Mouse (Mus musculus) embryonic fibroblast, embryonic 13.5 days (primary cell): ENCODE results near the gene Nlgn1.

Experiments
- CTCF ChIP-seq: IDR thresholded peaks from 2 replicates; pipeline ENCODE4 v1.5.1; 2011; ENCODE audit warnings: mild to moderate bottlenecking, control low read depth, low read length, moderate library complexity, borderline replicate concordance; ENCODE audit not compliant: insufficient read depth
- POLR2A ChIP-seq: IDR thresholded peaks from 2 replicates; pipeline ENCODE4 v1.6.1; 2011; ENCODE audit warnings: low read depth, mild to moderate bottlenecking, control low read depth, low read length, moderate library complexity

- TF ChIP-seq CTCF, result no peak
- TF ChIP-seq POLR2A, result no peak
Observed at GRCm38 (mm10) chr3:25844686-25845462, 487.4 kb downstream of the Nlgn1 start.
